Mouse (Mus musculus) fat pad, adult 2 months (tissue): ENCODE measurements around the gene Fpr-rs4.
"Not testable (repeated sequence)": the region's sequence is repeated elsewhere in the genome, so short reads cannot be mapped to it uniquely, and the experiment has no call there.

Experiments
- DNase-seq: peaks from one replicate; pipeline ENCODE4 v3.0.0-alpha.2; 2011; ENCODE audit warnings: low read depth, low spot score; ENCODE audit errors: extremely low read depth

Fpr-rs4 gene

DNA sequence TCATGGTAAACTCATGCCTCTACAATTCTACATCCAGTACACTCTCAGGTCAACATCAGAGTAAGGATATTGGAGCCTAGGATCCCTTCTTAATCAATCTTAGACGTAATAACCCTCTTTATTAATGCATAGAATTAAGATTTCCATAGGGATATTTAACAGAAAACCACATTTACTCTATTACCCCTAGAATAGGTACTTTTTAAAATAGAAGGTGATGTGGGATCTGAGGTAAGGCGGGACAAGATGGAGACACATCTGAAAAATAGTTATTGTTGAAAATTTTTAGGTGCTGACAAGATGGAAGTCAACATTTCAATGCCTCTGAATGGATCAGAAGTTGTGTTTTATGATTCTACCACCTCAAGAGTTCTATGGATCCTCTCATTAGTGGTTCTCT, at the start of gene Fpr-rs4:
Gene Fpr-rs4 (plus strand): TSS at position 301 of the 400 bp plus-strand sequence.
- no peak for DNase-seq

- no peak for DNase-seq
These were observed 48.1 kb upstream of the Fpr-rs4 start for GRCm38 (mm10) chr17:17973443-17973842.

GRCm38 (mm10) chr17:17981232-17981631, 40.3 kb upstream of the Fpr-rs4 start:
- not testable (repeated sequence) for DNase-seq

- DNase-seq = no peak
These were observed 16.8 kb upstream of the Fpr-rs4 start for GRCm38 (mm10) chr17:18004752-18005151.

DNA sequence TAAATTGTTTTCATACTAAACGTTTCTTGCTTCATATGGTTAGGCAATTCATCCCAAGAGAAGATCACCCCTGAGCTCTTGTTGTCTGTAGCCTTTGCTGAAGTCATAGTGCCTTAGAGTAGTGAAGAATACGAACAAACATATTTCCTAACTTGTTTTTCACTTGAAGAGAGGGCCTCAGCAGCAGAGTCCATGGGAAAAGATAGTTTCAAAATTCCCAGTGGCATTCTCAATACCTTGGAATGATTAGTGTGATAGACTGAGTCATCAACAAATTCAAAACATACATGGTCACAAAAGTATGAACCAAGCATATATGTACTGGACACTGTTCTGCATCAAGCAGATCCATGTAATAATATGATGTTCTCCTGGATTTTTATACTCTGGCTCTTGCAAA, 27.6 kb downstream of the Fpr-rs4 start, which contains the start of gene Vmn2r124:
Gene Vmn2r124 (plus strand): TSS at position 301 of the 400 bp plus-strand sequence.
- no peak for DNase-seq
